Mouse (Mus musculus) ZHBTc4 (cell line): ENCODE measurements around the gene Vps13d.

Experiments
- DNase-seq: peaks from one replicate; pipeline ENCODE4 v3.0.0-alpha.2; 2011; ENCODE audit warnings: low read depth, low spot score

Gene Vps13d

DNA sequence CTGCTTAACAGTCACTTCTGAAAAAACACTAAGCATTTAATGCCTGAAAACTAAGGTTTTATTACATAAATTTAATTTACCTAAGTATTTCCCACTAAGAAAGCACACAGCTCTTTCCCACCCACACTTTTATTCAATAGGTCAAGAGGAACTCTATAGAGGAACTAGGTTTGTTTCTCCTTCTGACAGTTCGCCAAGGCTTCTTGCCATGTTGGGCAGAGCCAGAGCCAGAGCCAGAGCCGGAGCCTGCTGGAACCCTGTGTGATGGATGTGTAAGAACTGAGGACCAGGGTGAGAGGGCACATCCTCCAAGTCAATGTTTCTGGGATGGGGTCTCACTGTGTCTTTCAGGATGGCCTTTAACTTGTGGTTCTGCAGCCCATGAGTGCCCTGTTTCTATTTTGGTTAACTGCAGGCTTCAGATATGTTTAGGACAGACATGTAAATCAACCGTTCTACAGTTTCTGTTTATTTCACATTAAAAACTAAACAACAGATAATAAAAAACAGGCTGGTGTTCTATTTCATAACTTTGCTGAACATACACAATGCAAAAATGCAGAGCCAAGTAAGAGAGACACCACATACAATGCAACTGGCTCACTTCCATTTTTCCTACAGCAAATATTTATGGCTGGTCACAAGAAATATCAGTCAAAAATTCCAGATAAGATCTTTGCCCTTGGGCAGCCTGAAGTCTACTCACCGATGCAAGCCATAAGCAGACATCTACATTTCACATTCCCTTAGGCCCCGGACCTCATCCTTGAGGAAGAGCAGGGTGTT is 157.0 kb downstream of the Vps13d start:
- no peak for DNase-seq

DNA sequence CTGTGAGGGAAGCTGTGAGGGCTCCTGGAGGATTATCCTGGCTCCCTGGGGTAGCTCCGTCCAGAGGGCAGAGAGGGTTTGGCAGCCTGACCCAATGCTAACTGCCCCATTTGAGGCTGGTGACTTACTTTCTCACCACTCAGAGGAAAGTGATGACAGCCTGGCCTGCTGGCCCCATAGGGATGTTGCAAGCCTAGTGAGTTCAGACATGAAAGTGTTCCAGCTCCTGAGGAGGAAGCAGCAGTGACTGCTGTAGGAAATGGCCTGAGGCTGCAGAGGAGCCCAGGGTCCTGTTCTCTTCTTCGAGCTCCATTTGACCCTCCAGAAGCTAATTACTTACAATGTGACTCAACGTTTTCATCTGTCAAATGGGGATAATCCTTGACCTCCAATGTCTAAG is 157.8 kb downstream of the Vps13d start:
- no peak for DNase-seq

DNA sequence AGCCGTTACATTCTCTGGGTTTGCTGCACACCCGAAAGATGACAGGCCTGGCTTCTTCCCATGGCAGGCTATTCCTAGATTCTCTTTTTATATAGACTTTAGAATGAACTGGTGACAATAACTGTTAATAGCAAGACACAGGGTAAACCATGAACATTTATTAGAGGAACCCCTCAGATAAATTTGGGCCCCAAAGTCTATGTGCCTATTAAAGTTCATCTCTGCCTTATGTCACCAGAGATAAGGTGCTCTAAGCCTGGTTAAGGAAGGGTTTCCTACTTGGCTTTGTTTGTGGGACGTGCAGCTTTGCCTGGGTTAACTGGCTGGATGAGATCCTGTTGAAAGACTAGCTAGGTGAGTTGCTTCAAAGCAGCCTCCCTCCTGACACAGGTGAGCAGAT is 159.4 kb downstream of the Vps13d start:
- DNase-seq: no peak

DNA sequence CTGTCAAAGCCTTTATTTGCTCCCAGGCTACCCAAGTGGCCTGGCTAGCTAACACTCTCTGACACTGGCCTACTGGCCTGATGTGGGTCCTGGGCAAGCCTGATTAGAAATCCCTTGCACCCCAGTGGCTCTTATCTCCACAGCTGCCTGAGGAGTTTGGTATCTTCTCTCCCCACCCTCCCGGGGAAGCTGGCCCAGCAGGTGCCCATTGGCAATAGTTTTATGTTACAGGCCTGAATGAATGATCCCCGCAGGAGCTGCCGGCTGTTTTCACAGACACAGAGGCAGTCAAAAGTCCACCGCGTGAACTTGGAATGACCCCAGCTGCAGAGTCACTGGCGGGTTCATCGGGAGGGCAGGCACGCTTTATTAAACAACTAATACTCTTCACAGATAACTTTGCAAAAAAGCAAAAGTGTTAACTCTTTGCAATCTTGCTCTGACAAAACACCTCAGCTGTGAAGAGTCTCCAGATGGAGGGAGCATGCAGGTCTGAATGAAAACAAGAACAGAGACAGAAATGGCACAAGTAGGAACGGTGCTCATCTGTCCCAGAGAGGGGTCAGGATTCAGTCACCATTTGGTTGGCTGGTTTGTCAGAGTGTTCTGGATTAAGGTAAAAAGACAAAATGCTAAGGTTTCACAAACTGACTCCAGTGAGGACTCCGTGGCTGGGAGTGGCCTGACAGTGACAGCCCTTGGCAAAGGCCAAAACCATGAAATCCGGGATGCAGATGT is 160.1 kb downstream of the Vps13d start:
- peak; percentile 63 for DNase-seq

DNA sequence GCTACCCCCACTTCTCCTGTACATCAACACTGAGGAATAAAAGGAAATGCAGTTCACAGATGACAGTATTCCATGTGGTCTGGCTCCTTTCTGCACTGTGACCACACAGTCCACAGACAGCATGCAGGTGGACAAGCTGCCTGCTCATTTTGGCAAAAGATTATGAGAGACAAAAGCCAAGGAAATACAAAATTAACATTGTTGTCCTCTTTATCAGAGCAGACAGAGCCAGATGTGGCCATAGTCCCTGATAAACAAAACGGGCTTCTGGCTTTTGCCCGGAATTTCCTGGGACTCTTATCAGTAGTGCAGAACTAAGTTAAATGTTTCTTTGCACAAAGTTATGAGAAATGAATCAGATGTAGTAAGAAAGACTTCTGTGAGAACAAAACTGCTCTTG is 161.4 kb downstream of the Vps13d start:
- DNase-seq: no peak

DNA sequence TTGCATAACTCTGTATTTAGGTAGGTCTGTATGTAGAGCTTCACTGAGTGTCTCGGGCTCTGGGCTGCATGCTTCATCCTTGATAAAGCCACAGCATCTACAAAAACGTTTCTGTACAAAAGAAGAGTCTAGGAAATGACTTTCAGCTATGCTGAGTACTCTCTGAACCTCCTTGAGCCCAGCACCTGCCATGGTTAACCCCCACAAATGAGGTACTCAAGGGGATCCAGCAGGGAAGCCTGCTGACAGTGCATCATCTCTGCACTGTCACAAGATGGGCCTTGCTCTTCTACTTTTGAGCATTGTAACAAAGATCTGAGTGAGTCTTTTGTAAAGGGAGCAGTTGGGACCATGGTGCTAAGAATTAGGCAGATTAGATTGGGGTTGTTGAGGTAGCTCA is 162.2 kb downstream of the Vps13d start:
- no peak for DNase-seq

DNA sequence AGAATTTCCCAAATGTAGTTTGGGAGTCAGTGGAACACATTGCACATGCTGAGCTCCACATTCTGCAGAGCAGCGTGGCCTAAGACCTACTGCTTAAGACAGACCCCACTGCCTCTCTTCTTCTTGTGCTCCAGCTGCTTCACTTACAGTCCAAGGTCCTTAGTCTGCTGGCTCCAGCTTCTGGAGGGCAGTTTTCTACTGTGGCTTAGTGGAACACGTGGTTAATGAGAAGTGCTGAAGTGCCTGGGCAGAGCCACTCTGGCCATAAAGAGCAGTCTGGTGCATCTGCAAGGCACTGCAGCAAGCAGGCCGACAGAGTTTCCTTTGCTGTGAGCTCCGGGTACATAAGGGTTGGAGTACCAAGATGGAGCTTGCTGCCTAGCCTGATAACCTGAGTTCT is 163.3 kb downstream of the Vps13d start:
- DNase-seq: no peak

DNA sequence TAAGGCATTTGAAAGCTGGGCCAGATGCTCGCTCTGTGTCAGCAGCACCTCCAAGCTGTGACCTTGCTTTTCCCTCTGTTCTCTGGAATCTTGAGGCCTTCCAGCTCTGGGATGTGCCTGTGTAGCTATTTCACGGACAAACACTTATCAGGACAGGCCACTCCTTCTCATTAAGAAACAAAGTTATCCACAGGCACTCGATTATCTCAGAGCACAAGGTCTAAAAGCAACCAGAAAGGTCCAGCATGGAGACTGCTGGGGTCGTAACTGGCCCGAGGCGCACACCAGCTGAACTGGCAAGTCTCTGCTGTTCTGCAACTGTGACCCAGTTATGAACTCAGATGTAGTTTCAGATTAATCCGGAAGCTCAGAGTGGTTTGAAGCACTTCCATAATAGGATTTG is 168.4 kb downstream of the Vps13d start:
- DNase-seq: peak; percentile 9

DNA sequence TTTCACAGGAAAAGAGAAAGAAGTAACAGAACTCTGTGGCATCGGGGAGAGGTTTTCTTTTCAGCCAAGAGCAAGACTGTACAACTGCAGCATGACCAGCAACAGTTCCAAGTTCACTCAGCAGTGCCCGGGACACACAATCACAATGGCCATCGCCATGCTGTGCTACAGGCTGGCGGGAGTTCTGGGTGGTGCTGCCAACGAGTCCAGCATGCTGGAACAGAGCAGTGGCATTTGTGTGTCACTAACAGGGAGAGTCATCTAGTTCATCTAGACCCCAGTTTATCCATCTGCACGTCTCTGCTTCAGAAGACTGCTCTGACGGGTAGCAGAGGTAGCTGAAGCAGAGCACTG is 169.4 kb downstream of the Vps13d start:
- no peak for DNase-seq

DNA sequence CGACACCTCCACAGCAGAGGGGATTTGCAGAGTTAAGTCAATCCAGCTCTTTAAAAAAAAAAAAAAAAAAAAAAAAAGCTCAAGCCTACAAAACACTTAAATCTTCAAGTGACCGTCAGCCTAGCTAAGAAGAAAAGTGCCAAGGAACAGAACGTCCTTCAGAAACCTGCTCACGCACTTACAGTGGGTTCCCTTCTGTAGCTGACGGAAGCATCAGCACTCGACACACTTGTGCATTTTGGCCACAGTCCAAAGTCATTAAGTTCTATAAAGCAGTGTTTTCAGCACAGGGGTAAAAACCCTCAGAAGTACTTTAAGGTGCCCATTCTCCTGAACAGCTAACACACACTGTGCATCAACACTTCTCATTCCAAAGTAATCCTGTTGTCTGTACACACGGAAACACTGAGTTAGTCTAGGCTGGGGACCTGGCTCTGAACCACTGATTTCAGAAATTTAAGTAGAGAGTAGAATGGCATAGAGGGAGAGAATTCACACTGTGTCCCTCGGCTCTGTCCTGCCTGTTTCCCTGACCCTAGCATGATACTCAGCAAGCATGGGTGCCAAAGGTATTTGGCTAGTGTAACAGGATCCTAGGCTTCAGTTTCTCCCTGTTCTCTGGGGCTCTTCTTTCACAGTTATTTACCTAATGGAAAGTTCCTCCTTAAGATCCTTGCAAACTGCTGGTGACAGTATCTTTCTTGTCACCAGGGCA is 170.0 kb downstream of the Vps13d start:
- DNase-seq: no peak

DNA sequence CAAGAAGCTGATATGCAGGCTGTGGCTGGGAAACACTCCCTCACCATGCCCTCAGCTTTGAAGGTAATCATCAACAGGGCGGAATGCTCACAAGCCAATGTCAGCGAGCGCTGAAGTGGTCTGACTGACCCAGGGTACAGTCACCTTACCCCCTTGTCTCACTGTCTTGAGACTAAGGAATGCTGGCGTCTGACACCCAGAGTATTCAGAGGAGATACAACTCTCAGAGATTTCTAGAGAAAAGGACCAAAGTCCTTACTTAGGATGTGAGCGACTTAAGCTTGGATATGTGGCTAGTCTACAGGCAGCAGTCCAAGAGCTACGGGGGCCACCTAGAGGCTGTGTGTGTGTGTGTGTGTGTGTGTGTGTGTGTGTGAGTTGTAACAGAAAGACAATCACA is 170.9 kb downstream of the Vps13d start:
- no peak for DNase-seq

DNA sequence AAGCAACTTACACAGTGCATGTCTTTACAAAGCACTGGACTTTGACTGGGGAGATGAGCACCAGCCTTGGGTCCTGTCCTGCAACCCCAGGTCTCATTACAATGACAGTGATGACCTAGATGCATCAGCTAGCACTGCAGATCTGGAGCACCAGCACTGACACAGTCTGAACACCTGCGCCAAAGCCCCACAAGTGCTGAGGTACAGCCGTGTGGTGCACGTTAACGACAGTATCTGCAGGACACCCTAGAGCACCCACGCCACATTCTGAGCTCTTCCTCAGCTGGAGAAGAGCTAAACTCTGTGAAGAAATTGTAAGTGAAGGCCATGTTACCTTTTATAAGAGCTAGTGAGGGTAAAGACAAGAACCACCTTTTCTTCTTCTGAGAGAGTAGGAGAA is 172.0 kb downstream of the Vps13d start:
- DNase-seq: no peak

DNA sequence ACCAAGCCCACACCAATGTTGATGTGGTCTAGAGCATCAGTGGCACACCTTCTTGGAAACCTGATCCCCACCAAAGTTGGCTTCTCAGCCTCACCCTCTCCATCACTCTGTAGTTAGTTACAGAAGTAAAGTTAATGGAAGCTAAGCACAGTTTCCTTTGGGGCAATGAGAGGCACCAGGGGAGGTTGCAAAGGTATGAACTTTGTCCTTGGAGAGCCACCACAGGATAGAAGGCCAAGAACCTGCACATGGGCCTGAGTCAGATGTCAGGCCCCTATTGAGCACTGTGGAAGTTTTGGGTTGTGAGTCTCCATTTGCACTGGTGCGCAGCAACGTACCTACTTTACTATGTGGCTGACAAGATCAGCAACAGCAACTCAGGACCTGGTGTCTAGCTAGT is 172.6 kb downstream of the Vps13d start:
- peak; percentile 11 for DNase-seq

DNA sequence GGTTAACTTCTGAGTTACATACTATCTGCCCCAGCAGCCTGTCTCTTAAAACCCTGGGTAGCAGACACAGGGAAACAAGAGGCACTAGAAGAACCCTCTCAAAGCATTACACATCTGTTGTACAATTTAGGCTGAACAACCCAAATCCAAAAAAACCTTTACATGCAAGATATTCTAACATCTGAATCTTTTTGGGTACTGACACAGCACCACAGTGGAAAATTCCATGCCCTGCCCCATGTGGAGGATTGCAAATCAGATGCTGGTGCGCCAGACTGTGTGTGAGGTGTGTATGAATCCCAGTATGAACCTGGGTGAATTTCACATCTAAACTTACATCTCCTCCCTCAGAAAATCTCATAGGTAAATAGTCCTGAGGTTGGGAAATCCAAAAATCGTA is 174.4 kb downstream of the Vps13d start:
- no peak for DNase-seq

DNA sequence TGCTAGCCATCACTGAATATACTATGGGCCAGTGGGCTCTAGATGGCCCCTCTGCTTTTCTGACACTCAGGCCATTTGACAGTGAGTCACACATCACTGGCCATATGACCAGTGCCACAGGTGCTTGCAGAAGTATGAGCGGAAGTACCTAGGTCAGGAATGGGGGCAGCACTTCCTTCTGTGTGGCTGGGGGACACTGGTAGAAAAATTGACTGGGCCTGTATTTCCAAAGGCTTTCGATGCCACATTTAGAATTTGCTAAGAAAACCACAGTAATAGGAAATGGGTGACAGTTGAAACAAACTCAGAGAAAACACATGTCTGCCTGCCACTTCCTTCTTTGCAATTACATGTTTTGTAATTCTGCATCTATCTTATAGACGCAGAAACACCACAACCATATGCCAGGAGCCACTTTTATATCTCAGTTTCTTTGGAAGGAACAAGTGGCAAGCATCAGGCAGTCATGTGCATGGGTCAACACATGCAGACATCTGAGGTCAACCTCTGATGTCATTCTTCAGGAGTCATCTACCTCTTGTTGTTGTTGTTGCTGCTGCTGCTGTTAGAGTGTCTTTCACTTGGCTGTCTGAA is 175.6 kb downstream of the Vps13d start:
- no peak for DNase-seq

DNA sequence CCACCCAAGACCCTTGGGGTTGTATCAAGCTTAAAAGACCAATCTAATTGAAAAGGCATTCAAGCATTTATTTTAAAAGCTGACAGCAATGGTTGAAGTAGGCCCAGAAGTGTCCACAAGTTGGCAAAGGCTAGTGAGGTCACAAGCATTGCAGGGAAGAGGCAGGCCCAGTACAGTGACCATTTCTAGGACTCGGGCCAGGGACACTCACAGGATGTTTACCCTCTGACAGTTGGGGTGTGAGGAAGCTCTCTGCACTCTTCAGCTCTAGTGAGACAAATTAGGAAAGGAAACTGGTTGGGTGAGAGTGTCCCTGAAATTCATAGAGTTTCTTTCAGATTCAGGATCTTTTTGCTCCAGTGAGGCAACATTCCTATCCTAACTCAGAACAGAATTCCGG is 177.1 kb downstream of the Vps13d start:
- DNase-seq: no peak

DNA sequence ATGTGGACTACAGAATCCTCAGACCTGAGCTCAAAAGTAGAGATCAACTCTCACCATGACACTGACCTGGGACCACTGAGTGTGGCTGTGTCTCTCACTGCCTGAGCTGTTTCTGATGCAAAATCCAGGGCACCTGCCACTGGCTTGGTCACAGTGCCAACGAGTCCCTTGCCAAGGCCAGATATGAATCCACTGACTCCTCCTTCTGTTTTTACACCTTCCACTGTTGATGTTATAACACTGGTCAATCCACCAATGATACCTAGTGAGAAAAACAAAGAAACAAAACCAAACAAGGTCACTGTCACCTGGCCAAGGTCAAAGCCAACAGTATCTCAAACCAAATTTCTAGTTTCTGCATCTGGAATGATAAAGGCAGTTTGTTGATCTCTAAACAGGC is 178.1 kb downstream of the Vps13d start:
- no peak for DNase-seq

DNA sequence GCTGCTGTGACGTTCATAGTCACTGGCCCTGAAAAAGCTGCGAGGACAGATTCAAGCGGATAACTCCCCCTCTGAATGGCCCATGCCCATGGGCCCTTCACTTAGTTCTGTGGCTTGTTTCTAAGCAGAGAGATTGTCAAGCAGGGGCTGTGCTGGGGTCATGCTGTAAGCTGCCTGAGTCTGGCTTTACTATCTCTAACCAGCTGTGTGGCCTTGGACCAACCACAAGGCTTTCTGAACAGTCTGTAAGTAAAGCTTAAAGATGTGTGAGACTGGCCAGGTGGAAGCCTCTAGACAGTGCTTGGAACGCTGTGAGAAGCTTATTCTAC is 180.2 kb downstream of the Vps13d start:
- DNase-seq: no peak

DNA sequence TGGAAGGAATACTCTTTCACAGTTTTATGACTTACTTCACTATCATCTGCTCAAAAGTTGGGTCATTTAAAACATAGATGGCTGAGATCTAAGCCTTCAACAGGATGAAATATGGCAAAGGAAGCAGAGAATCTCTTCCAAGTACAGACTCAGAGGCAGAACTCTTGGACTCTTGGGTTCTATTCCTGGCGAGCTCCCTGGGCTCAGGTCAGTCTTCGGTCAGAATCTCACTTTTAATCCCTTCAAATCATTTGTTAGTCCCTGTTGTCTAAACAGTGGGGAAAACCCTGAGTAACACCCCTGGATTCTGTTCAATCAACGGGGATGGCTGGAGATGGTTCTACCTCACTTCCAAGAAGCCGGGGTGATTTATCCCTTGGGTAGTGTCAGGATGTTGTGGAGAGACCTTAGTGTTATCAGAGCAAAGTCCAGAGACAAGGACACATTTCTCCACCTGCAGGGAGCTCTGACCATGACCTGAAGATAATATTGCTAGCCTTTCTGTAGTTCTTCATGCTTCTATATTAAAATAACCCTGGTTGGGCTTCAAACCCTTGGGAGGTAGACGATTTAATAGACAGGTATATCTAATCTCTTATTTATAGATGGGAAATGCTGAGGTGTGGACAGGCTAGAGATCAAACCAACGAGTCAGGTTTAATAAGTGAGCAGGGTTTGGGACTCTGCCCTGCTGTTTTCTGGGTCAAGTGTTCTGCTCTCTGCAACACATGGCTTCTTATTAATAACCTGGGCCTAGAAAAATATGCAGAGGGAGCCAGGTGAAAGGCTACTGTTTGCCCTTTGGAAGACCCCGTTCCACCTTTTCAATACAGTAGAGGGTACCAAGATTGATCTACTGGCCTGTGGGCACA is 180.8 kb downstream of the Vps13d start:
- no peak for DNase-seq

DNA sequence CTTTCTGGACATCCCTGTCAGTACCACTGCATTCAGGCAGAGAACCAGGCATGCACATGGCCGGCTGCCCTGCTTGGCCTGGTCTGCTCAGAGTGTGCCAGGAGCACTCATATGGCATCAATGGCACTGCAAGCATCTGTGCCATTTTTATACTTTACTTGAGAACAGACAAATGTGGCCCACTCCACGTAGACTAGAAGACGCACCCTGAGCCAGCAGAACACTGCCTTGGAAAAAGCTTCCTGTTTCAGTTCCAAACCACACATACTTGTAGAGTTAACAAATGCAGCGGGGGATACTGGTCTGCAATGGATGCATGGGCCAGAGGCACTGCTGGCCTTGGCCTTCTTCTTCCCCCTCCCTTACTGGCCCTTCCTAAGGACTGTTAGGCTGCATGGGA is 181.6 kb downstream of the Vps13d start:
- DNase-seq: no peak

DNA sequence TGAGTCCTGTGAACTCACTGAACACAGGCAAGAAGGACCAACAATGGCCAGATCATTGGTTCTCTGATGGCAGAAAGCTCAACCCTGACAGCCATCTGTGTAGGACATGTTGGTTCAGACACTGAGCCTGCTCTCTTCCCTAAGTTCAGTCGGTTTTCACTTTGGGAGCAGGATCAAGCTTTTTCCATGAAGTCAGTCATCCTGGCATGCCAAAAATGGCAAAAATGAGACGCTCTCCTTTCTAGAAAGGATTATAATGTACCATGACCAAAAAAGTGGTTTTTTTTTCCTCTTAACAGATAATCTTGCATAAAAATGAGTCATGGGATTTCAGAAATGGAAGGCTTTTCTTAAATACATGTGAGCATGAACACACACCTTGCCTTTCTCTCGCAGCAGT is 183.6 kb downstream of the Vps13d start:
- DNase-seq: no peak

DNA sequence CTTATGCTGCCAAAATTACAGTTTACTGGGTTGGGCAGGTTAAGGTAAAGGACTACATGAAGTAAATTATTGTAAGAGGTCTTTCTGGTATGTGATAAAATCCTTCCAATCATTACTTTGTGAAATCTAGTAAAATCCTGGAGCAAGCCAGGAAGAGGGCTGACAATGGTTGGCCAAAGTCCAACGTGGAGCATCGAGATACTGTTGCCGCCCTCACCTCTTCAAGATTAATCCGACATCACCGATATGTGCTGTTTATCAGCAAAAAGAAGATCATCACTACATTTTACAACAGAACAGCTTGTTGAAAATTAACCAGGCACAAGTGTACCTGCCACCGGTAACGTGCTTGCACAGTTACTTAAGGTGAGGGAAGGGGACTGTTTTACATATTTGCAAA is 184.9 kb downstream of the Vps13d start:
- no peak for DNase-seq
